Mouse (Mus musculus): ENCODE measurements around the gene Nell2.

DNA sequence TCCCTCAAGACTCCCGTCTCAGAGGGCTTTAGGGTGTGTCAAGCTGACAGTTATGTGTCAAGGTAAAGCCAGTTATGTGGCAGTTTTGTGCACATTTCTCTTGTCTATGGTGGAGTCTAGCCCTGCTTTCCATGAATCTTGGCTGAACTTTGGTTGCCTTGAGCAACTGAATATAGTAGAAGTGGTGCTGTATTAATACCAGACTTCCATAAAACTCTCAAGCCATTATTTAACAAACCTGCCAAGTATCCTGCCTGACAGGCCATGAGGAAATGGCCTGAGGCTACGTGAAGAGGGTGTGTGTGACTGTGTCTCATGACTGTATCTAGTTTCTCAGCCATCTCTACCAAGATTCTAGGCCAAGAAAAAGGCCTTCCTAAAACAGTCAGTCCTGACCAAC lies 147.5 kb downstream of the Nell2 start:
- TF ChIP-seq CTCF (conservative IDR thresholded peaks at IDR 0.05; ENCODE audit: low read length) (no peak), NANOG (IDR thresholded peaks at IDR 0.05; ENCODE audit: borderline replicate concordance, low read length) (no peak), POU5F1 (IDR thresholded peaks at IDR 0.05; ENCODE audit: borderline replicate concordance, low read length) (no peak)
